Mouse (Mus musculus) testis, adult 2 months (tissue): ENCODE data around the gene Unc119b.

ENCODE experiments used
- CTCF ChIP-seq: fragments of 200-500 bp; IDR thresholded peaks from 2 replicates; pipeline ENCODE4 v1.5.1; 2012; ENCODE audit warnings: low read depth, mild to moderate bottlenecking, inconsistent platforms, low read length, moderate library complexity; ENCODE audit not compliant: control insufficient read depth, insufficient read depth, insufficient replicate concordance
- POLR2A ChIP-seq: fragments of 200-500 bp; IDR thresholded peaks from 2 replicates; pipeline ENCODE4 v1.6.1; 2012; ENCODE audit warnings: low read depth, mild to moderate bottlenecking, inconsistent platforms, low read length, moderate library complexity; ENCODE audit not compliant: control insufficient read depth

DNA sequence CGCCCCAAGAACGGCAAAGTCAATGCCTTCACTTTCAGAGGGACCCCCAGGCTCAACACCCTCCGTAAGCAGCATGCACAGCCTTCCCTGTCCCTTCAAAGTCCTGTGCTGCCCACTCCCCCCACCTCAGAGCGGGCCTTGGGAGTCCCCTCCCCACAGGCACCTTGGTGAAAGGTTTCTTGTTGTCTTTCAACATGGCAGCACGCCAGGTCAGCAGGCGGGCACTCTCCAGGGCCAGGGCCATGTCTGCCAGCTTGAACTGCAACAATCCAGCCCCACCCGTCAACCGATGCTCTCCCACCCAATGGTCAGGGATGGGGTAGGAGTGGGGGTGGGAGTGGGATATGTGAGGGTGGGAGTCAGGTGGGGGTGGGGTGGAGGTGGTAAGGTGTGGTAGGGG, 23.6 kb downstream of the Unc119b start:
- TF ChIP-seq CTCF (no peak), POLR2A (no peak)
